Mouse (Mus musculus) megakaryocyte, adult 5-6 weeks (primary cell): ENCODE data around the gene Iqce. TPM values are rescaled to one million over a fixed set of nuclear protein-coding genes. Genes with fewer than 3 reads are reported as not detected.

ENCODE experiments used
- ATAC-seq: 2 replicates; pipeline ENCODE4 v1.8.0; 2016; ENCODE audit warnings: mild to moderate bottlenecking, inconsistent platforms; ENCODE audit not compliant: poor library complexity, severe bottlenecking
- total RNA-seq, 2 experiments: library from RNA; stranded (forward) in 1 of 2; stranded (reverse) in 1 of 2; fragments of 153-499, 151-499 nt in 1 of 2; fragments of 221-1000, 200-1000 nt in 1 of 2; gene quantifications; 2 replicates each; pipeline versions ENCODE4 v1.2.3 to v1.2.4; 2015 to 2017

Gene Iqce
- total RNA-seq (2015), result 5.1 and 10.1 TPM in 2 replicates
- 4.7 and 7.2 TPM in 2 replicates for total RNA-seq (2017)

DNA sequence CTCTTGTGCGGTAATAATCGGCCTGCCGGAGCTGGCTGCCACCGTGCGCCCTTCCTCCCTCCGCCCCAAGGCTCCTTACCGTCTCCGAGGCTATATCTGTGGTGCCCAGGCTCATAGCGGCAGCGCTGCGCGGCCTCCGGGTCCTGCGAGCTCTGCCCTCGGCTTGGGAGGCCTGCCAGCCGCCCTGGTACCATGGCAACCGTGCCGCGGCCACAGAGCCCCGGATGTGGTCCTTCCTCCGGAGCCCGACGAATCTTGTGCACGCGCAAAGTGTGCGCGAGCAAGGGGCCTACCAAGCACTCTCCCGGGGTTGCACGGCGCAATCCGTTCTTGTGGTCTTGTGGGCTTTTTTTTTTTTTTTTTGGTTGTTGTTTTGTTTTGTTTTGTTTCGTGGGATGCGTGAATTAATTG is at the start of gene Iqce:
Iqce (minus strand) TSS at position 276 of the 411 bp plus-strand sequence.
- peak; percentile 59 for ATAC-seq

- no peak for ATAC-seq
Measured at GRCm38 (mm10) chr5:140750925-140751324, 48.7 kb upstream of the Iqce start.

GRCm38 (mm10) chr5:140749062-140749875 is 47.1 kb upstream of the Iqce start:
- peak; percentile 89 for ATAC-seq

GRCm38 (mm10) chr5:140748425-140748824 is 46.2 kb upstream of the Iqce start:
- peak; percentile 55 for ATAC-seq

DNA sequence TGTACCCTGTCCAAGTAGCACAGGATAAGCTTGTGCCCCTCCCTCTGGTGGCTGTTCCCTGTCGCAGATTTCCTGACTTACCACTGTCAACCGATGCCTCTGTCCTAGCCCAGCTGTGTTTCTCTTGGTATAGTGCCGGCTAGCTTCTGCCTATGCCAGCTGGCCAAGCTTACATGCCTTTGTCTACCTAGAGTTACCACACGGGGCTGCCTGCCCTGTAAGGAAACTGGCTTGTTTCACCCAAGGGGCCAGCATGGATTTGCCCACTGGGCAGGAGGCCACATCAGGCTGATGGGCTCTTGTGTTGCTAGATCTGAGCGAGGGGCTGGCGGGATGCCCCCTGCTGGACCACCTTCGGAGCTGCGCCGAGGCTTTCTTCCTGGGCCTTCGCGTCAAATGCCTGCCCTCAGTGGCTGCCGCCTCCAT is 41.5 kb upstream of the Iqce start:
- no peak for ATAC-seq

GRCm38 (mm10) chr5:140741877-140742276 is 39.7 kb upstream of the Iqce start:
- peak; percentile 69 for ATAC-seq

DNA sequence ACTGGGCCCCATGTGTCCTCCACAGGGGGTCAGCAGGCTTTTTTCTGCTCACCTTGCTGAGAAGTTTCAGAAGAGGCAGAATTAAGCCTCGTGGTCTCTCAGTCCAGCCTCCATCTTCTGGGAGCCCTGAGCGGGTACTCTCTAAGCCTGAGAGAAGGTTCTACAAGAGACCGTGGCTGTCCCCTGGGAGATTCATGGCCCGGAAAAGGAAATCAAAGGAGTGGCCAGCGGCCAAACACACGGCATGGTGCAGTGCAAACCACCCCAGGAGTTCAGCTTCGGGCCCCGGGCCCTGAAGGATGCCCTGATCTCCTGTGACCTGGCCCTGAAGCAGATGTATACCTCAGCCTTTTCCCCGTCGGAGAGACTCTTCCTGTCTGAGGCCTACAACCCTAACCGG is 38.9 kb upstream of the Iqce start:
- ATAC-seq, result no peak

GRCm38 (mm10) chr5:140739813-140740212 is 37.6 kb upstream of the Iqce start:
- ATAC-seq, result peak; percentile 67

DNA sequence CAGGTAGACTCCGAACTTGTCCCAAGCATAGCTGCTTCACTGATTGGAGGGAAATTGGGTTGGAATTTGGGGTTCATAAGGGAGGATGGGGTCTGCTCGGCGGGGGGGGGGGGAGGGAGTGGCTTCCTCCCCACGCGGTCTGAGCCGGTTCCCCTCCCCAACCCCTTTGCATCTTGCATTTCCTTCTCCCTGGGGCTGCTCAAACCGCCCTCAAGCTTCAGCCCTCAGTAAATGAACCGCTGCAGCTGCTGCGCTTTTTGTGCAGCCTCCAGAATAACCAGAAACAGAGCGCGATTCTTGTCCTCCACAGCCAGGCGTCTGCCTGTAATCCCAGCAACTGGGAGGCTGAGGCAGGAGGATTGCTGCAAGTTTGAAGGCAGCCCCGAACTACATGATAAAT is 34.0 kb upstream of the Iqce start:
- no peak for ATAC-seq

DNA sequence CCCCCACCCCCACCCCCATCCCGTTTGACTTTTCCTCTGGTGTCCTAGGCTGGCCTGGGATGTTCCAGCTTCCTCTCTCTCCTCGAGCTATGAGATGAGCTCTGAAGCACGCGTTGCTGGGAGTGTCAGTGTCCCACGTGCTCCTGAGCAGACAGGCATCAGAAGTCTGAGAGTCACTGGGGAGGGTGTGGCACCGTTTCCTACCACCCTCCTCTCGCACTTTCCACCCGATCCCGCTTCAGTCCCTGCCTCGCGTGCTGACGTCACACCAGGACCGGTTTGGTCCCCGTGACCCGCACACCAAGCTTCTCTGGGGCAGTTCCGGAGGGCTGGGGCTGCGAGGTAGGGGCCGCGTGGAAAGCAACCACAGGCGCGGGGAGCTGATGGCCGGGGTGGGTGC is 33.1 kb upstream of the Iqce start:
- peak; percentile 38 for ATAC-seq

DNA sequence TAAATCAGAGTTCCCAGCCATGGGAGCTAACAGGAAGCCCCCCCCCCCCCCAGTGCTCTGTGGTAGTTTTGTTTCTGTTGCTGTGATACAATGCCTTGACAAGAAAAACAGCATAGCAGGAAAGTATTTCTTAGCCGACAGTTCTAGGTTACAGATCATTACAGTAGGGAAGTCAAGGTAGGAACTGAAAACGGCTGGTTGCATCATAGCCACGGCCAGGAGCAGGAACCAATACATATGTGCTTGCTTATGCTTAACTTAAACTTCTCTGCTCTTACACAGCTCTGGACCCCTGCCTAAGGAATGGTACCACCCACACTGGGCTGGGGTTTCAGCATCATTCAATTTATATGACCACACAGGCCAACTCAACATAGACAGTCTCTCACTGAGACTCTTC is 31.2 kb upstream of the Iqce start:
- peak; percentile 63 for ATAC-seq

- no peak for ATAC-seq
Measured at GRCm38 (mm10) chr5:140732195-140732594, 30.0 kb upstream of the Iqce start.

DNA sequence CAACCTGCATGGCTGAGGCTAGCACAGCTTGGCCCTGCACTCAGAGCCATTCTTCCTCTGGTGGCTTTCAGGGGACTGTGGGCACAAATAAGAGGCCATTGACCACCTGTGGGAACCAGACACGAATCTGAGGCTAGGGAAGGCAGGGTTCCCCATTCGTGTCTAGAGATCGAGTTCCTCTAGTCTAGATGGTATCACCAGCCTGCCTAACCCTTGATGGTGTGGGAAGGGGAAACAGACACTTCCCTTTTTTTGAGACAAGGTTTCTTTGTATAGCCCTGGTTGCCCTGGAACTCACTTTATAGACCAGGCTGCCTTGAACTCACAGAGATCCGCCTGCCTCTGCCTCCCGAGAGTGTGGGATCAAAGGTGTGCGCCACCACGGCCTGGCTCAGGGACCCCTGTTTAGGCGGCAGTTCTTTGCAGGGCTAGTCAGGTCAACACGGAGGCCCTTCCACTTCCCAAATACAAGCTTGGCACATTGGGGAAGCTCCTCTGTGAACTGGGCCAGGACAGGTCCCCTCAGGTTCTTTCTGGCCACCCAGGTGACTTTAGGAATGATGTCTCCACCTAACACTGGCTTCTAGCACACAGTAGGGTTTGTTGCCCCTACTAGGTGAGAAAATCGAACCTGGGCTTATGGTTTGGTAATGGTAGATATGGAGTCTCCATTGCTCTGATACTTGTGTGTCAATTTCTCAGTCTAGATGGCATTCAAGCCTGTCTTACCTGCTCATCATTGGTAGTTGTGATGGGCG is 29.0 kb upstream of the Iqce start:
- peak; percentile 73 for ATAC-seq

DNA sequence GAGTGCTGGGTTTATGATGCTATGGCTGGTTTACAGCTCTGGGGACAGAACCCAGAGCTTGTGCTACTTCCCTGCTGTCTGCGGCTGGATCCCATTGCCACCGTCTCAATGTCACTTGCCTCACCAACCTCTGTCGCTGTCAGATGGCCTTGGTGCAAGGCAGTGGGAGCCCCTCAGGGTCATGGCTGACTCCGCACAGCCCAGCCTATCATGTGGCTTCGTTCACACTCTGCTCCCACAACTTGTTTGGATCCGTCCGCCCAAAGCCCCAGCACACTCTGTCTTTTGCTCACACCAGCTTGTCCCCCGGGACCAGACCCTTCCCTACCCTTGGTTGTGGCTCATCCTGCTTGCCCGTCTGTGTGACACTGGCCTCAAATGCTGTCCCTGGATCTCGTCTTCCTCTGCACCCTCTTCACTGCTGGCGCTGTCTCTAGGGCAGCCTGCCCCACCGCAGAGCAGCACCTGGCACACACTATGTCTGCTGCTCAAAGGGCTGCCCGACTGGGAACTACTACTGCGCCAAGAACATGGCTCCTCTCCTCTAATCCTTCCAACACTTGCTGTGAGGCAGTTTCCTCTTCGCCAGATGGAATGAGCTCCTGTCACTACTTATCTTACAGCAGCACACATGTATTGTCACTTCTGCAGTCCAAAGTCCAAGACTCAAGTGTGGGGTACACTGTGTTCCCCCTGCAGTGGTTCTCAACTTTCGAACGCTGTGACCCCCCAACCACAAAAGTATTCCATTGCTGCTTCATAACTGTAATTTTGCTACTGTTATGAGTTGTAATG is 25.0 kb upstream of the Iqce start:
- ATAC-seq, result no peak

DNA sequence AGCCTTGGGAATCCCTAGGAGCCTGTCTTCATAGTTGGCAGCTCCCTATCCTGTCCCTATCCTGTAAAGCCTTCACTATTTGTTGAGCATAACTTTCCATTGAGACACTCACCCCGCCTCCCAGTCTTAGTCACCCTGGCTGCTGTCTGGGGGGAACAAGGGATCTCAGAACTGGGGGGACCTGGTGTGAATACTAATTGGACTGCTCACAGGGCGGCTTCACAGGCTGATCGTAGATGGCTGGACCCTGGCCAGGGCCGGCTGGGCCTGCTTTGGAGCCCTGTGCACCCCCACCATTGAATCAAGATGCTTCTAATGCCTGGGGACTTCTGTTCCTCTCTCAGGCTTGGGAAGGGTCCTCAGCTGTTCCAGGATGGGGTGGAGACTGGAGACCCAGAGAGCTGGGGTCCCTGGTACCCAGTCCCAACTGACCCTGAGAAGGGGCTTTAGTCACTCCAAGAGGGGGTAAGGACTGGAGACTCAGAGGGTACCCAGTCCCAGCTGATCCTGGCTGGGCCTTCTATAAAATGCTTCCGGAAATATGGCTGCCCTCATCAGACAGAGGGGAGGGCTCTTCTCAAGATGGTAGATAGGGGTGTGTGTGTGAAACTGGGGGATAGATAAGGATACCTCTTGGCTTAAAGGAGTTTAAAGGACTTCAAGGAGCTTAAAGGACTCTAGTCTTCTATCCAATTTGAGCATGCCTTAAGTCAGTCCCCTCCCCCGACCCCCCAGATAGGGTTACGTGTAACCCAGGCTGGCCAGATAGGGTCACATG is 24.1 kb upstream of the Iqce start:
- ATAC-seq, result no peak

GRCm38 (mm10) chr5:140723822-140724221 is 21.6 kb upstream of the Iqce start, which contains the start of gene Amz1:
Gene Amz1 (plus strand): TSS chr5:140724127.
- no peak for ATAC-seq

DNA sequence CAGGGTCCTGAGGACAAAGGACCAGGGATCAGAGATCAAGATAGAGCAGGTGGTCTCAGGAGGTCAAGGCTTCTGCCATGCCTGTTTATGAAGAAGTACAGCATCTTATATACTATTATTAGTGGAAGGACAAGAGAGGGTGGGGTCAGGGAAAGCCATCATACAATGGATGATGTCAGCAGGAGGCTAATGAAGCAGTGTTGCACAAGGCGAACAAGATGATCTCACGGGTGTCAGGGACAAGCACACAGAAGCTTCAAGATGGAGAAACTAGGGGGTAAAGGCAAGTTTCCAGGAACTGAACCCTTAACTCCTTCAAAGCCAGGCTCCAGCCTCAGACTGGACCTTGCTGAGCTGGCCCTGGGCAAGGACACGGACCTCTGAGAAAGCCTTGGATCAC is 19.9 kb upstream of the Iqce start:
- peak; percentile 28 for ATAC-seq

GRCm38 (mm10) chr5:140720773-140721172 is 18.6 kb upstream of the Iqce start:
- peak; percentile 71 for ATAC-seq

- no peak for ATAC-seq
Measured at GRCm38 (mm10) chr5:140711040-140711439, 8.9 kb upstream of the Iqce start.

- no peak for ATAC-seq
Measured at GRCm38 (mm10) chr5:140710315-140710714, 8.1 kb upstream of the Iqce start.
